Mouse (Mus musculus): Measurements from ENCODE around the gene Cabs1.

DNA sequence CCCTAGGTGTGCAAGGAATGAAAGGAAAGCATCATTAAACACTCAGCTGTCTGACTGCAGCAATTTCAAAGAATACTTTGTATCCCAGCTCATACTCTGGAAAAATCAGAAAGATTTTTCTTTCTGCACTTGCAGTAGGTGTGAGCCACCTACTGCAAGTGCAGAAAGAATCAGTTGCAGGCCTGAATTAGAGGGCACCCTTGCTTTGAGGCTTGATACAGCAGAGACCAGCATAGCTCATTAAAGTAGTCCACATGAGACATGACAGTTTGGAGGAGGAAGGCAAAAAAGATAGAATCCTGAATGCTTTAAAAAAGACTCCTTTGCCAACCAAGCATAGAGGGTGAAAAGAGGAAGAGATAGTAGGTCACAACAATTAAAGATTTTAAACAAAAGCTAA is 36.7 kb upstream of the Cabs1 start:
- TF ChIP-seq CTCF (IDR thresholded peaks at IDR 0.05; ENCODE audit: low read depth) (no peak), EP300 (IDR thresholded peaks at IDR 0.05; ENCODE audit: low read depth) (no peak)

Measured in liver, postnatal 0 days (tissue).